Mouse (Mus musculus) E14TG2a.4 (cell line): ENCODE measurements around the gene Gm10134.

ENCODE experiments used
- CTCF ChIP-seq: conservative IDR thresholded peaks from 2 replicates; pipeline ENCODE4 v1.5.1; 2014; ENCODE audit warnings: low read length
- NANOG ChIP-seq: IDR thresholded peaks from 2 replicates; pipeline ENCODE4 v1.6.1; 2014; ENCODE audit warnings: borderline replicate concordance, low read length, mixed read lengths
- POU5F1 ChIP-seq: IDR thresholded peaks from 2 replicates; pipeline ENCODE4 v1.6.1; 2014; ENCODE audit warnings: low read length, borderline replicate concordance

DNA sequence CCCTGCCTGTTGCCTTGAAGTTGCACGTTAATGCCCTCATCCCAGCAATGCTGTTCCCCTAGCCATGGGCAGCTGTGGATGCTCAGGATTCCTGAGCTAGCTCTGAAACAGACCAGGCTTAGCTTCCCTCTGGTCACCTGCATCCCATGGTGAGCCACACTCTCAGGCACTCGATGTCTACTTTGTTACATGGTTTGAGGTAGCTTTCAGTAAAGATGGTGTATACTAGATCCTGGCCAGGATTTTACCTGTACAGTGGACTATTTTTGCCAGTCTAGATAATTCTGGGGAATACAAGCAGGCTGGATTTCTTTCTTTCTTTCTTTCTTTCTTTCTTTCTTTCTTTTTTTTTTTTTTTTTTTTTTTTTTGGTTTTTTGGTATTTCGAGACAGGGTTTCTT is at the start of gene Gm10134:
- TF ChIP-seq CTCF (no peak), NANOG (no peak), POU5F1 (no peak)
